Mouse (Mus musculus) CH12.LX (cell line): Measurements from ENCODE around the gene Fbrs. TPM values are rescaled to one million over a fixed set of nuclear protein-coding genes. Genes with fewer than 3 reads are reported as not detected.

Experiments
- DNase-seq: peaks from one replicate; pipeline ENCODE4 v3.0.0-alpha.2; 2013; ENCODE audit errors: extremely low read depth
- H3K27ac ChIP-seq: 2 replicates; pipeline ENCODE4 v1.5.1; 2012; ENCODE audit warnings: low read depth, mild to moderate bottlenecking, control low read depth, moderate library complexity; ENCODE audit not compliant: insufficient read depth
- H3K27me3 ChIP-seq: replicated peaks from 2 replicates; pipeline ENCODE3; 2012; ENCODE audit warnings: inconsistent platforms
- H3K36me3 ChIP-seq, 2 experiments: replicated peaks in 1 of 2; 2 replicates each; pipeline versions ENCODE3 to v1.6.1; 2012; ENCODE audit warnings: inconsistent platforms in 1 of 2, low read length in 1 of 2, mild to moderate bottlenecking in 1 of 2, mixed read lengths in 1 of 2, moderate library complexity in 1 of 2; ENCODE audit not compliant: control insufficient read depth in 1 of 2, insufficient read depth in 1 of 2
- H3K4me1 ChIP-seq, 2 experiments: 2 replicates each; pipeline ENCODE4 v1.6.1; 2012; ENCODE audit warnings: inconsistent platforms in 1 of 2, moderate library complexity in 1 of 2; ENCODE audit not compliant: insufficient read depth in 2 of 2, control insufficient read depth in 1 of 2
- H3K4me2 ChIP-seq: 2 replicates; pipeline ENCODE4 v1.6.1; 2012; ENCODE audit warnings: low read depth, mild to moderate bottlenecking, control low read depth; ENCODE audit not compliant: poor library complexity, insufficient read depth, severe bottlenecking
- H3K4me3 ChIP-seq, 3 experiments: fragments of 150-350 bp in 1 of 3; sonication (generic) in 1 of 3; replicated peaks in 1 of 3; 2 replicates each; pipeline versions ENCODE3 to v1.5.1; 2011 to 2012; ENCODE audit warnings: low read depth in 2 of 3, low read length in 2 of 3, mild to moderate bottlenecking in 2 of 3, moderate library complexity in 2 of 3, control low read depth in 1 of 3, improper control_type of control experiment in 1 of 3, inconsistent platforms in 1 of 3, mixed read lengths in 1 of 3; ENCODE audit not compliant: poor library complexity in 1 of 3
- H3K79me2 ChIP-seq: replicated peaks from 2 replicates; pipeline ENCODE4 v1.6.1; 2012; ENCODE audit warnings: mild to moderate bottlenecking, moderate library complexity; ENCODE audit not compliant: control insufficient read depth, poor library complexity, insufficient read depth, severe bottlenecking; ENCODE audit errors: extremely low read depth
- H3K9ac ChIP-seq: 2 replicates; pipeline ENCODE4 v1.6.1; 2012; ENCODE audit warnings: low read depth, mild to moderate bottlenecking, control low read depth, moderate library complexity; ENCODE audit not compliant: insufficient read depth
- H3K9me3 ChIP-seq: replicated peaks from 2 replicates; pipeline ENCODE3; 2012; ENCODE audit warnings: low read length, inconsistent platforms, mixed read lengths
- BHLHE40 ChIP-seq: IDR thresholded peaks from 2 replicates; pipeline ENCODE4 v1.6.1; 2011; ENCODE audit warnings: mild to moderate bottlenecking, low read depth, low read length, improper control_type of control experiment
- CHD1 ChIP-seq: IDR thresholded peaks from 2 replicates; pipeline ENCODE4 v1.6.1; 2012; ENCODE audit warnings: low read depth, low read length, improper control_type of control experiment, inconsistent platforms
- CTCF ChIP-seq, 2 experiments: IDR thresholded peaks in 1 of 2; conservative IDR thresholded peaks in 1 of 2; 2 replicates each; pipeline ENCODE4 v1.5.1; 2011 to 2012; ENCODE audit warnings: low read depth in 2 of 2, low read length in 2 of 2, improper control_type of control experiment in 1 of 2, inconsistent platforms in 1 of 2, mild to moderate bottlenecking in 1 of 2, moderate library complexity in 1 of 2
- E2F4 ChIP-seq: IDR thresholded peaks from 2 replicates; pipeline ENCODE4 v1.6.1; 2011; ENCODE audit warnings: low read depth, low read length, improper control_type of control experiment; ENCODE audit not compliant: insufficient replicate concordance
- EP300 ChIP-seq: IDR thresholded peaks from 2 replicates; pipeline ENCODE4 v1.6.1; 2011; ENCODE audit warnings: low read length, improper control_type of control experiment
- ETS1 ChIP-seq: conservative IDR thresholded peaks from 2 replicates; pipeline ENCODE4 v1.6.1; 2012; ENCODE audit warnings: low read depth, mild to moderate bottlenecking, inconsistent platforms, low read length, improper control_type of control experiment, moderate library complexity
- HCFC1 ChIP-seq: IDR thresholded peaks from 2 replicates; pipeline ENCODE4 v1.6.1; 2012; ENCODE audit warnings: low read depth, mild to moderate bottlenecking, inconsistent platforms, low read length, improper control_type of control experiment
- IRF4 ChIP-seq: IDR thresholded peaks from 2 replicates; pipeline ENCODE4 v1.6.1; 2014; ENCODE audit warnings: low read depth, mild to moderate bottlenecking, inconsistent platforms, low read length, improper control_type of control experiment
- JUN ChIP-seq: IDR thresholded peaks from 2 replicates; pipeline ENCODE4 v1.6.1; 2011; ENCODE audit warnings: low read depth, mild to moderate bottlenecking, low read length, improper control_type of control experiment, moderate library complexity; ENCODE audit not compliant: insufficient read depth
- KAT2A ChIP-seq: IDR thresholded peaks from 2 replicates; pipeline ENCODE4 v1.6.1; 2012; ENCODE audit warnings: low read length, improper control_type of control experiment, inconsistent platforms; ENCODE audit not compliant: insufficient replicate concordance
- MAFK ChIP-seq: IDR thresholded peaks from 2 replicates; pipeline ENCODE4 v1.6.1; 2011; ENCODE audit warnings: low read length, improper control_type of control experiment; ENCODE audit not compliant: insufficient replicate concordance
- MAX ChIP-seq: IDR thresholded peaks from 2 replicates; pipeline ENCODE4 v1.6.1; 2011; ENCODE audit warnings: low read length, improper control_type of control experiment
- MAZ ChIP-seq: IDR thresholded peaks from 2 replicates; pipeline ENCODE4 v1.6.1; 2012; ENCODE audit warnings: low read depth, mild to moderate bottlenecking, inconsistent platforms, low read length, improper control_type of control experiment, moderate library complexity
- MEF2A ChIP-seq: IDR thresholded peaks from 2 replicates; pipeline ENCODE4 v1.6.1; 2014; ENCODE audit warnings: low read depth, mild to moderate bottlenecking, inconsistent platforms, low read length, improper control_type of control experiment, borderline replicate concordance
- MXI1 ChIP-seq: IDR thresholded peaks from 2 replicates; pipeline ENCODE4 v1.6.1; 2011; ENCODE audit warnings: mild to moderate bottlenecking, low read depth, low read length, improper control_type of control experiment
- MYC ChIP-seq: IDR thresholded peaks from 2 replicates; pipeline ENCODE4 v1.6.1; 2011; ENCODE audit warnings: low read depth, mild to moderate bottlenecking, improper control_type of control experiment, low read length
- NRF1 ChIP-seq: IDR thresholded peaks from 2 replicates; pipeline ENCODE4 v1.6.1; 2014; ENCODE audit warnings: low read depth, mild to moderate bottlenecking, inconsistent platforms, low read length, improper control_type of control experiment, moderate library complexity
- PAX5 ChIP-seq: IDR thresholded peaks from 2 replicates; pipeline ENCODE4 v1.6.1; 2012; ENCODE audit warnings: low read length, inconsistent platforms, mixed read lengths
- POLR2A ChIP-seq: IDR thresholded peaks from 2 replicates; pipeline ENCODE4 v1.6.1; 2011; ENCODE audit warnings: low read depth, mild to moderate bottlenecking, improper control_type of control experiment, low read length
- POLR2AphosphoS2 ChIP-seq: IDR thresholded peaks from 2 replicates; pipeline ENCODE4 v1.6.1; 2011; ENCODE audit warnings: low read depth, low read length, improper control_type of control experiment
- SIN3A ChIP-seq: IDR thresholded peaks from 2 replicates; pipeline ENCODE4 v1.6.1; 2012; ENCODE audit warnings: low read length, improper control_type of control experiment, inconsistent platforms
- SMC3 ChIP-seq: IDR thresholded peaks from 2 replicates; pipeline ENCODE4 v1.6.1; 2011; ENCODE audit warnings: low read depth, low read length, improper control_type of control experiment
- UBTF ChIP-seq: IDR thresholded peaks from 2 replicates; pipeline ENCODE4 v1.6.1; 2012; ENCODE audit warnings: low read depth, mild to moderate bottlenecking, inconsistent platforms, low read length, improper control_type of control experiment, moderate library complexity
- ZC3H11A ChIP-seq: IDR thresholded peaks from 2 replicates; pipeline ENCODE4 v1.6.1; 2012; ENCODE audit warnings: low read depth, mild to moderate bottlenecking, inconsistent platforms, low read length, improper control_type of control experiment
- ZMIZ1 ChIP-seq: IDR thresholded peaks from 2 replicates; pipeline ENCODE4 v1.6.1; 2012; ENCODE audit warnings: low read depth, mild to moderate bottlenecking, inconsistent platforms, low read length, improper control_type of control experiment
- ZNF384 ChIP-seq: IDR thresholded peaks from 2 replicates; pipeline ENCODE4 v1.6.1; 2012; ENCODE audit warnings: low read depth, low read length, improper control_type of control experiment, inconsistent platforms
- dilution Hi-C: fragments of 300-500 bp; cut with MboI; formaldehyde crosslinking; loops from 2 replicates; pipeline ENCODE4 v1.14.3; 2020; ENCODE audit warnings: low sequenced_read_pairs; ENCODE audit not compliant: extremely low pct_unique_long_range_greater_than_20kb, extremely low pct_ligation_motif_present
- in situ Hi-C: fragments of 300-500 bp; cut with MboI; formaldehyde crosslinking; loops from 3 replicates; pipeline ENCODE4 v1.14.3; 2019; ENCODE audit warnings: low sequenced_read_pairs, low pct_ligation_motif_present, low pct_unique_long_range_greater_than_20kb, mixed read lengths
- polyA plus RNA-seq: library from polyadenylated mRNA; unstranded; fragments of >175 nt; gene quantifications from 2 replicates; pipeline ENCODE4 v1.2.1, GENCODE M21; 2012; ENCODE audit warnings: low read depth; ENCODE audit not compliant: insufficient read length
- total RNA-seq, 2 experiments: library from RNA; depleted of rRNA; stranded (reverse); fragments of 300-350 nt in 1 of 2; fragments of >200 nt in 1 of 2; gene quantifications; 2 replicates each; pipeline ENCODE4 v1.2.3; 2012 to 2014

Gene Fbrs
- total and polyA plus RNA-seq, 3 experiments: 6.7 to 66.7 (median 14.4) TPM

GRCm38 (mm10) chr7:127477687-127478634, 1.0 kb upstream of the Fbrs start (continued):
- peak; percentile 79; the same call in 1 of the 2 replicates for TF ChIP-seq KAT2A

- in situ Hi-C loops: loop anchor here (5.0 kb wide), 1 partner anchor 117 kb away; no protein-coding TSS in a partner anchor
- Histone ChIP-seq H3K79me2 (peaks cover 50% of the 10 kb centered on the region), H3K9ac (peak overlapping the region; percentile 98), H3K4me1 (peaks cover 8 to 38% of the 10 kb centered on the region in 2 experiments), H3K4me3 (peak overlapping the region; percentile 80 to 98 (median 97)), H3K9me3 (no peaks in the 10 kb centered on the region), H3K27me3 (no peaks in the 10 kb centered on the region), H3K36me3 (peaks cover 37 to 62% of the 10 kb centered on the region in 2 experiments), H3K4me2 (peak overlapping the region; percentile 87), H3K27ac (peak overlapping the region; percentile 88)
- dilution Hi-C loops: no loop called here
- peak; percentile 34 for DNase-seq
- TF ChIP-seq HCFC1 (0 out of 2 replicates have a peak, but pooled peaks have one; percentile 29), CTCF (conservative IDR thresholded peaks at IDR 0.05 in 1 of 2, IDR thresholded peaks at IDR 0.05 in 1 of 2; ENCODE audit: low read depth in 2 of 2, low read length in 2 of 2) (no peak), POLR2A (peak; percentile 17; the same call in 1 of the 2 replicates), ZNF384 (no peak), E2F4 (no peak), IRF4 (peak; percentile 12; the same call in 1 of the 2 replicates)
These were observed 573 bp downstream of the Fbrs start for GRCm38 (mm10) chr7:127479318-127480225.

- Histone ChIP-seq H3K27me3 (no peaks in the 10 kb centered on the region), H3K4me2 (peak overlapping the region; percentile 87), H3K36me3 (peaks cover 37 to 62% of the 10 kb centered on the region in 2 experiments), H3K9me3 (no peaks in the 10 kb centered on the region), H3K9ac (peak overlapping the region; percentile 98), H3K27ac (peak overlapping the region; percentile 88), H3K4me1 (peaks cover 8 to 38% of the 10 kb centered on the region in 2 experiments), H3K79me2 (peaks cover 53% of the 10 kb centered on the region), H3K4me3 (peak overlapping the region; percentile 80 to 98 (median 97))
- peak; percentile 96 for DNase-seq
- in situ Hi-C loops: no loop called here
- dilution Hi-C loops: no loop called here
- TF ChIP-seq UBTF: no peak
- TF ChIP-seq EP300: no peak
- no peak for TF ChIP-seq BHLHE40
- no peak for TF ChIP-seq JUN
- TF ChIP-seq MAZ: no peak
- peak; percentile 98 for TF ChIP-seq SIN3A
- TF ChIP-seq MAFK: no peak
- no peak for TF ChIP-seq E2F4
- peak; percentile 78 for TF ChIP-seq MXI1
- TF ChIP-seq NRF1: no peak
- no peak for TF ChIP-seq SMC3
- TF ChIP-seq ZC3H11A: no peak
- no peak; the same call in 1 of the 2 replicates for TF ChIP-seq MYC
- TF ChIP-seq PAX5: no peak
- TF ChIP-seq CHD1: no peak; the same call in 1 of the 2 replicates
- no peak for TF ChIP-seq MAX
- no peak for TF ChIP-seq ETS1
- no peak; the same call in 1 of the 2 replicates for TF ChIP-seq ZMIZ1
- TF ChIP-seq MEF2A: no peak
- TF ChIP-seq POLR2AphosphoS2: peak; percentile 55; the same call in 1 of the 2 replicates
These were observed 1.3 kb downstream of the Fbrs start for GRCm38 (mm10) chr7:127480321-127480720.
